Mouse (Mus musculus) lung, adult 2 months (tissue): ENCODE measurements around the gene Cfap77.

Experiments
- CTCF ChIP-seq: fragments of 200-500 bp; IDR thresholded peaks from 2 replicates; pipeline ENCODE4 v1.5.1; 2011; ENCODE audit warnings: mild to moderate bottlenecking, low read length, control low read depth; ENCODE audit not compliant: insufficient read depth
- POLR2A ChIP-seq: fragments of 200-500 bp; IDR thresholded peaks from 2 replicates; pipeline ENCODE4 v1.6.1; 2011; ENCODE audit warnings: low read depth, mild to moderate bottlenecking, control low read depth, low read length, borderline replicate concordance; ENCODE audit errors: extremely low read depth

- no peak for TF ChIP-seq CTCF
- TF ChIP-seq POLR2A: no peak
Measured at GRCm38 (mm10) chr2:28938997-28939396, 115.9 kb downstream of the Cfap77 start.
